Mouse (Mus musculus): ENCODE results near the gene Slc22a7.

Slc22a7 gene

GRCm38 (mm10) chr17:46438298-46438873, at the start of gene Slc22a7:
TSS of gene Slc22a7 (minus strand) at chr17:46438457.
- peak; percentile 59 for DNase-seq (ENCODE audit: low read depth, low spot score)

GRCm38 (mm10) chr17:46487431-46487830, 49.2 kb upstream of the Slc22a7 start, which contains the start of gene Ttbk1:
TSS of gene Ttbk1 (minus strand) at chr17:46487675.
- no peak for DNase-seq (ENCODE audit: low read depth, low spot score)

- DNase-seq (ENCODE audit: low read depth, low spot score), result no peak
These were observed 48.7 kb upstream of the Slc22a7 start for GRCm38 (mm10) chr17:46486995-46487394.

- peak; percentile 40 for DNase-seq (ENCODE audit: low read depth, low spot score)
These were observed 46.2 kb upstream of the Slc22a7 start for GRCm38 (mm10) chr17:46484461-46484875.

- DNase-seq (ENCODE audit: low read depth, low spot score), result peak; percentile 42
These were observed 45.8 kb upstream of the Slc22a7 start for GRCm38 (mm10) chr17:46484021-46484431.

- peak; percentile 78 for DNase-seq (ENCODE audit: low read depth, low spot score)
These were observed 45.3 kb upstream of the Slc22a7 start for GRCm38 (mm10) chr17:46483561-46484001.

- no peak for DNase-seq (ENCODE audit: low read depth, low spot score)
These were observed 39.0 kb upstream of the Slc22a7 start for GRCm38 (mm10) chr17:46477286-46477685.

DNA sequence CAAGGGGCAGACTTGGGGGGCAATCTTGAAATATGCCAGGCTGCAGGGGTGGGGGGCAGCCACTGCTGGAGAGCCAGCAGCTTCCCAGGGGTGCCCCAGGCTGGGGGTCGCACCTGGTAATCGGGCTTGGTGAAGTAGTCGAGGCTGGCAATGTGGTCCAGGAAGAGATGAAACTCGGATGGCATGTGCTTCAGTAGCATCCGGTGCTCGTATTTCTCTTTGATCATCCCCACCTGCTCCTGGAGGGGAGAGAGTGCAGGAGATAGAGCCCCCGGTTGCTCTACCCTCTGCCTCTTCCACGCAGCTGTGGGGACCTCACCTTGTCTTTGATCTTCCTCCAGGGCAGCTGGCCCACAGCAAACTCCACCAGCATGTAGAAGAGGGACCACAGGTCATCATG, 38.3 kb upstream of the Slc22a7 start:
- no peak for DNase-seq (ENCODE audit: low read depth, low spot score)

DNA sequence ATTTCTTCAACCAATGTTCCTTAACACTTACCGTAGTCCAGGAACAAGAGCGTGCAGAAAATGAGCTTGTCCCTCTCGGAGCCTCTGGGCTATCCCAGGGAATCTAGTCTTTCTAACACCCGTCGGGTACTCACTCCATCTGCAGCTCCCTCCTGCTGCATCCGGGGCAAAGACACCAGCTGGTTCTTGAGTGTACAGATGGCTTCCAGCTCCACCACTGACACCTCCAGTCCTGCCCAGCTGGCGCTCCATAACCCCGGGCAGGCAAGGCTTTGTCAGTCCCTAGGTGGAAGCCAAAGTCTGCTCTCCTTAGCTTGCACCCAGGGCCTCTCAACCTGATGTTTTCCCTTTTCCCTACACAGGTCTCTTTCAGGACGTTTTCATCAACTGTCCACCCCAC, 29.6 kb upstream of the Slc22a7 start:
- no peak for DNase-seq (ENCODE audit: low read depth, low spot score)

DNA sequence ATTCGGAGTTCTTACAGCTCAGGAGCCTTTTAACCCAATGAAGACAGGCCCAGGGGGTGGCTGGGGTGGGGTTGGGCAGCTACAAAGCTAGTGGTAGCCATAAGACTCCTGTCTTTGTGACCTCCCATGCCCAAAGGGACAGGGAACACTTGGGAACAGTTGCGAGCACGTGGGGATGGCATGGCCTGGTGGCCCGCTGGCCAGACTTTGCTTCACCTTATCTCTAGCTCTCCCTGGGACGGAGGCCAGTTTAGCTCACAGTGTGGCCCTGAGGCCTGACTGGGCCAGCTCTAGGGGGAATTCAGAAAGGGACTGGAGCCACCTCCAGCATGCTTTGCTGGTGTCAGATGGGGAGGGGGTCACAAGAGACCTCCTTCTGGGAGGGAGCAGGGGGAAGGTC, 24.0 kb upstream of the Slc22a7 start:
- DNase-seq (ENCODE audit: low read depth, low spot score), result no peak

GRCm38 (mm10) chr17:46461347-46461746, 23.1 kb upstream of the Slc22a7 start:
- DNase-seq (ENCODE audit: low read depth, low spot score), result no peak

DNA sequence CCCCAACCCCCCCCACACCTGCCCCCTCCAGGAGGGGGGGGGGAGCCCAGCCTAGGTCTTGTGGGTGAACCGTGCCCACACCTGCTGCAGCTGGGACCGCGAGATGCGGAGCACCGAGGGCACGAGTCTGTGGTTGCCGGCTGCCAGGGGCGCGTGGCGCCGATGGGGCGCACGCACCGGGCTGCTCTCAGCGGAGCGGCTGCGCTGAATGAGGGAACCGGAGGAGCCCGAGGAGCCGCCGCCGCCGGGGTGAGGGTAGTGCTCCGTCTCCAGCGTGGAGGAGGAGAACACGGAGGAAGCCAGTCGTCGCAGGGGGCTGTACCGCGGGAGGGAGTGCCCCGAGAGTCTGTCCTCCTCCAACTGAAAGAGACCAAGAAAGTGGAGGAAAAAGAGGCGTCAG, 22.4 kb upstream of the Slc22a7 start:
- DNase-seq (ENCODE audit: low read depth, low spot score), result no peak

DNA sequence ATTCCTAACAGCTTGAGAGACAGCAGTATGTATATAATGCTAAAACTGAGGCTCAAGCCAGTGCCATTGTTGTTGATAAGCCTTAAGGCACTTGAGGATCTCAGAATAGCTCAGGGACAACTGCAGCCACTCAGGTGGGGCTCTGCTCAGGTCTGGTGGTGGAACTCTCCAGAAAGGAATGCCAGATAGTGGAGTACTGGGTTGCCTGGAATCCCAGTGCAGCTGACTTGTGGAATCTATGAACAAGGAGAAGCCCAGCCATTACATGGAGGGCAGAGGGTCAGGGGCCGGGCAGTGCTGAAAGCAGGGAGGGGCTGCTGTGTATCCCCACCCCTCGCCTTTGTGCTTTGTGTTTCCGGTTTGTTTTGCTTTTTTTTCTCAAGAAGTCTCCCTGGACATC, 20.2 kb upstream of the Slc22a7 start:
- DNase-seq (ENCODE audit: low read depth, low spot score), result peak; percentile 44

DNA sequence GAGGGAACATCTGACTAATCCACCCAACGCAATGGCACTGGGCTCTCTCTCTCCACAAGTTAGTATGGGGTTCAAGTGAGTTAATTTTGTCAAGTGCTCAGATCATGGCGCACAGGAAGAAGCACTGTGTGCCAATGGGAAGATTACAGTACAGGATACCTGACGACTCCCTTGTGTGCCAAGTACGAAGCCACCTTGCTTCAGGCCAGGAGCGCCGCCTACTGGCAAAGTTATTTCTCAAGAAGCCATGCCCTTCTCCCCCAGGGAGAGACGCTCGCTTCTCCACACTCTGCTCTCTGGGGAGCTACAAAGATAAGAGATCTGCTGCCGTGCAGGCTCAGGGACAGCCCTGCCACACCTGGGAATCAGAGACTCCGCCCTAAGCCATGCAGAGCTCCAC, 19.5 kb upstream of the Slc22a7 start:
- peak; percentile 84 for DNase-seq (ENCODE audit: low read depth, low spot score)

DNA sequence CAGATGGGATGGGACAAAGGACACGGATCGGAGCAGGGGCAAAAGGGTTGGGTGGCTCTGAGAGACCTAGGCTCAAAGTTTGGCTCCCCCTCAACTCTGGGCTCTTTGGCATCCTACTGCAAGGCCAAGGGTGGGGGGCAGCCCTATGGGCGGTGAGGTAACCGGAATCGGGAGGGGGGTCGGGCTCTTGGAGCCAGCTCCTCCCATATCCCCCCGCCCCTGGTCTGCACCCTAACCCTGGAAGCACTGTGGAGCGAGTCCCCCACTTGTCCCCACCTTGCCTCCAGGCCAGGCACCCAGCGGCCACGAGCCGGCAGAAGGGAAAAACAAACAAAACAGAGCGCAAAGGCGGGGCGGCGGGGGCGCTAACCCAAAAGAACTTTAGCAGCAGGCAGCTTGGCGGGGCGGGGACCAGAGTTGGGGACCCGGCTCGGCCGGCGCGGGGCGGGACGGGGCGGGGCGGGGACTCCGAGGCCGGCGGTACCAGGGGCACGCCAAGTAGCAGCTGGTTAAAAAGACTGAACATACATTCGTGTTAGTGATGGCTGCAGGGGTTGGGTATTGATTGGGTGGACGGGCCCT, 16.9 kb upstream of the Slc22a7 start:
- peak; percentile 37 for DNase-seq (ENCODE audit: low read depth, low spot score)

DNA sequence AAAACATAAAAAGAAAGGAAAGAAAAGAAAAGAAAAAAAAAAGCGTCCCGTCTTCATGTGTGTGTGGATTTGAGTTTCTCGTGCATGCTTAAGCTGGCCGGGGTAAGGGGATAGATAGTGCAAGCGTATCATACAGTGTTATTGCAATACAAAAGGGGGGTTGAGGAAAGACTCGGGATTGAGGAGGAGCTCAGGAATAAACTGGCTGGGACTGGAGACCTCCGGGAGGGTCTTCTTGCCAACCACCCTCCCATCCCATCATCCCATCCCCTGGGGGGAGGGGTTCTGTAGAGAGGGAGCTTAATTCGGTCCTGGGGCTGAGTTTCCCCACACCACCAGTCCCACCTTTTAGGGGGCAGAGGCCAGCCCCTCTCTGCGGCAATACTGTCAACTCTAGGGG, 16.3 kb upstream of the Slc22a7 start:
- DNase-seq (ENCODE audit: low read depth, low spot score), result peak; percentile 49

DNA sequence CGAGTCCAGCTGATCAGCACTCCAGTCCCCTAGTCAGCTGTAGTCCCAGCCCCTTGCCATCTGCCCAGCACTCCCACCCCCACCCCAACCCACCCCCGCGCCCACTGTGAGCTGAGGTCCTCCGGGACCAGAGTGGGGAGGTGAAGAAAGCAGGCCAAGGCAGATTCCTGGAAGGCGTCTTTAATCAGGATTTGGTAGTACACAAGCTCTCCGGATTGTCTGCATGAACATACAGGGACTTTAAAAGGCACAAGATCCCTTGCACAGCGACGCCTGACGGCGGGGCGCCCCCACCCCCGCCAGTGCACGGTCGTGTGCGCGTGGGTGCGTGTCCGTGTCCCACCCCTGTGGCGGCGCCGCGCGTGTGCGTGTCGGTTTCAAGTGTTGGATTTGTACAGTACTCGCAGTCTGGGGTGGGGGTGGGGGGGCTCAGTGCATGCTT, 15.7 kb upstream of the Slc22a7 start:
- no peak for DNase-seq (ENCODE audit: low read depth, low spot score)

GRCm38 (mm10) chr17:46453302-46453948, 15.2 kb upstream of the Slc22a7 start:
- DNase-seq (ENCODE audit: low read depth, low spot score), result no peak

DNA sequence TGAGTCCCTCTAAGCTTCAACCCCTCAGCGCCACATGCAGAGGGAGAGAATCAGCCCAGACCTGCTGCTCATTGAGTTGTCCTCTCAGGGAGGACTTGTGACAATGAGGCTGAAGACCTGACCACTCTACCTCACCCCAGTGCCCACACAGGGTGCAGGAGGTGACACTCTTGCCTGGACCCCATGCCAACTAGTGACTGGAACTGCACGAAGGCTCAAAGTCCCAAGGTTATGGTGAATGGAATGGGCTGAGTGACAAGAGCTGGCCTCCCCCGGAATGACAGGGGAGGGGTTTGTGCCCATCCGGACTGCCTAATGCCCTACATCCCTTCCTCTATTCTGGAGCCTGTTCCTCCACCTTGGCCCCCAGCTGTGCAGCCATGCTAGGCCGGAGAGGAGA, 14.4 kb upstream of the Slc22a7 start:
- DNase-seq (ENCODE audit: low read depth, low spot score), result no peak

DNA sequence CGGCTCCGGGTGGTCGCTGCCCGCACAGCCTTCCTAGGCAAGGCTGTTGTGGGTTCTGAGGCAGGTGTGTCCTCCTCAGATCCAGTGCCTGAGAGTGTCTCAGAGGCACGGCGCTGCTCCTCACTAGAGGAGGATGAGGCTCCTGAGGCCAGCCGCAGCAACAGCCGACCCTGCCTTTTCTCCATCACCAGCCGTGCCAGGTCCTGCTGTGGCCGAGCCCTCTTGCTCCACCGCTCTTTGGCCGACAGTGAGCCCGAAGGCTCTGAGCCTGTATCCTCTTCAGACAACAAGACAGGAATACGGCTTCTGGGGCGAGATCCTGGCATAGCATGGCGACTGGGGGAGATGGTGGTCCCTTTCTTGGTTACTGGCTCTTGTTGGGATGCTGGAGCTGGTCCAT, 8.0 kb upstream of the Slc22a7 start:
- DNase-seq (ENCODE audit: low read depth, low spot score), result no peak

GRCm38 (mm10) chr17:46444839-46445579, 6.8 kb upstream of the Slc22a7 start:
- no peak for DNase-seq (ENCODE audit: low read depth, low spot score)

DNA sequence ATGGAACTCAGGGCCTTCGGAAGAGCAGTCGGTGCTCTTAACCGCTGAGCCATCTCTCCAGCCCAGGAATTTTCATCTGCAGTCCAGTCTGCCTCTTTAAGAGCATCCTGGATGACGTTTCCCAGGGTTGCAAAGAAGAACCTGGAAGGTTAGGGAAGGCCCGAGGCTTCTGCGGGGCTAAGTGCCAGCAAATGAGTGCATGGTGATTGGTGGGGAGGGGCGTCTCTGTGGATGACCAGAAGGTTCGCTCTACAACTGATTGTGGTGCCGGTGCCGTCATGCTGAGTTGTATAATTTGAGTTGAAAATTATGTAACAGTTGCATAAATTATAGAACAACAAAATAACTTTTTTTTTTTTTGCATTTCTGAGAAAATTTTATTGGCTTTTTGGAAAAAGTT, 919 bp upstream of the Slc22a7 start:
- DNase-seq (ENCODE audit: low read depth, low spot score), result no peak

Measured in ES-CJ7 (cell line).